Mouse (Mus musculus): Measurements from ENCODE around the gene Tsnax.

GRCm38 (mm10) chr8:125078771-125079384, 66.1 kb downstream of the Tsnax start:
- TF ChIP-seq HCFC1 (IDR thresholded peaks at IDR 0.05; ENCODE audit: borderline replicate concordance, insufficient read depth, low read length) = no peak
- no peak for TF ChIP-seq ZNF384 (IDR thresholded peaks at IDR 0.05; ENCODE audit: low read depth, low read length)
- TF ChIP-seq CHD2 (IDR thresholded peaks at IDR 0.05; ENCODE audit: low read depth, low read length) = no peak
- TF ChIP-seq MAFK (IDR thresholded peaks at IDR 0.05; ENCODE audit: insufficient read depth, low read depth, low read length) = no peak

Data from ES-E14 (cell line).